Mouse (Mus musculus): Measurements from ENCODE around the gene Olfr811. TPM values are rescaled to one million over a fixed set of nuclear protein-coding genes. Genes with fewer than 3 reads are reported as not detected.

Gene Olfr811
- not detected in 2 replicates for polyA plus RNA-seq (2012; rRNA removed)

DNA sequence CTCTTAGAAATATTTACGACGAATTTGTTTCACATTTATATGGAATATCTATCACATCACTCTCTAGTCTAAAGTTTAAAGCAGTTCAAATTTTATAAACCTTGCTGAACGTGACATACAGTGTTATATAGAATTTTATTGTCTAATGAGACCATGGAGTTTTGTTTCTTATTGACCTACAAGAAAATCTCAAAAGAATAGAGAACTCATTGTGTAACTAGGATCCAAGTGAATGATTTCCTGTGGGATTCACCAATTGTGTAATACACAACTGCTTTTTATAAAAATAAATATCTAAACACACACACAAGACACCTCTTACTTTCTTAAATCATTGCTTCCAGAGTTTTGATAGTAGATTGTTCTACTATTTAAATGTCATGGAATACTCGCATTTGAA lies at the start of gene Olfr811:
Olfr811 (minus strand) TSS at position 101 of the 400 bp plus-strand sequence.

GRCm38 (mm10) chr10:129845994-129846393 lies 41.8 kb upstream of the Olfr811 start, which contains the start of gene Olfr812:
Olfr812 (minus strand) TSS chr10:129846094.

GRCm38 (mm10) chr10:129794817-129795216 lies 9.4 kb downstream of the Olfr811 start, which contains the start of gene Olfr810:
Olfr810 (minus strand) TSS chr10:129794917.

DNA sequence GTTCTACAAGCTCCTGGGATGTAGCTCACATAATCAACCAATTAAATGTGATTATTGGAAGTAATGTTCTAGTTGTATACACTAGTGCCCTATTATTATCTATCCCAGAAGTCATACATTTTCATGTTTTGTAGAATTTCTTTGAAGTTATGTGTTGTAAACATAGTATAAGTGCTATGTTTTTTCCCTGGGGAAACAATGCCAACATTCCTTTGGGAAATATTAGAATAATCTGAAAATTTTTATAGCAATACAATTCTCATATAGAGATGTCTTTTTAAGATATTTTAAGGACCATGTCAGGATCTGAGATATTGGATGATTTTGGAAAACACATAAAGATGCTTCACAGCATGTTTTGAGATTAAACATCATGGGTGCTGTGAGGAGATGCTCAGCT lies 29.9 kb downstream of the Olfr811 start, which contains the start of gene Olfr809:
Olfr809 (plus strand) TSS at position 301 of the 400 bp plus-strand sequence.

GRCm38 (mm10) chr10:129765182-129765581 lies 39.0 kb downstream of the Olfr811 start, which contains the start of gene Olfr808:
Olfr808 (plus strand) TSS chr10:129765482.

DNA sequence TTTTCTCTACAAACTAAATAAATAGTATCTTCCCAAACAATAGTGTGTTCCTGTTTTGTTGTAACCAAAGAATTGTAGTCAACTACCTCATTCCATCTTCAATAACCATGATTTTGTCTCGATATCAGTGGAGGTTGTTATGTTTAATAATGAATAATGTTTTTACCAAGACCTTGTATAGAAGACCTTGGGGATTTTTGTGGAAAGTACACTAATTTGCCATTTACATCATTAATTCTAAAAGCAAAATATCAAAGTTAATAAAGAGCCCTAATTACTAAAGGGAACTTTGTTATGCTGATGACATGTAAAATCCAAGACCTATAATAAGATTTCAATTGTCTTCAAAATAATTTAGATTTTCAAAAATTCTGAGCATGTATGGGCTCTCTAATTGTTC lies 46.5 kb downstream of the Olfr811 start, which contains the start of gene Olfr807:
Olfr807 (minus strand) TSS at position 101 of the 400 bp plus-strand sequence.

Other genes starting within 250 kb of the Olfr811 start
- not detected in 2 replicates for gene Olfr794, start 236.7 kb downstream of the Olfr811 start, polyA plus RNA-seq (2012; rRNA removed)
- not detected in 2 replicates for gene Olfr796, start 191.8 kb downstream of the Olfr811 start, polyA plus RNA-seq (2012; rRNA removed)
- gene Olfr798, start 176.5 kb downstream of the Olfr811 start, polyA plus RNA-seq (2012; rRNA removed): not detected in 2 replicates
- not detected in 2 replicates for gene Olfr799, start 166.9 kb downstream of the Olfr811 start, polyA plus RNA-seq (2012; rRNA removed)
- gene Olfr800, start 146.7 kb downstream of the Olfr811 start, polyA plus RNA-seq (2012; rRNA removed): not detected in 2 replicates
- not detected in 2 replicates for gene Olfr801, start 130.5 kb downstream of the Olfr811 start, polyA plus RNA-seq (2012; rRNA removed)
- gene Olfr802, start 116.2 kb downstream of the Olfr811 start, polyA plus RNA-seq (2012; rRNA removed): not detected in 2 replicates
- not detected in 2 replicates for gene Olfr803, start 110.1 kb downstream of the Olfr811 start, polyA plus RNA-seq (2012; rRNA removed)
- not detected in 2 replicates for gene Olfr804, start 101.2 kb downstream of the Olfr811 start, polyA plus RNA-seq (2012; rRNA removed)
- not detected in 2 replicates for gene Olfr805, start 75.0 kb downstream of the Olfr811 start, polyA plus RNA-seq (2012; rRNA removed)
- gene Olfr806, start 62.5 kb downstream of the Olfr811 start, polyA plus RNA-seq (2012; rRNA removed): not detected in 2 replicates
- not detected in 2 replicates for gene Olfr807, start 46.6 kb downstream of the Olfr811 start, polyA plus RNA-seq (2012; rRNA removed)
- not detected in 2 replicates for gene Olfr808, start 38.9 kb downstream of the Olfr811 start, polyA plus RNA-seq (2012; rRNA removed)
- not detected in 2 replicates for gene Olfr809, start 29.8 kb downstream of the Olfr811 start, polyA plus RNA-seq (2012; rRNA removed)
- gene Olfr810, start 9.5 kb downstream of the Olfr811 start, polyA plus RNA-seq (2012; rRNA removed): not detected in 2 replicates
- not detected in 2 replicates for gene Olfr812, start 41.7 kb upstream of the Olfr811 start, polyA plus RNA-seq (2012; rRNA removed)
- gene Olfr813, start 51.0 kb upstream of the Olfr811 start, polyA plus RNA-seq (2012; rRNA removed): not detected in 2 replicates
- not detected in 2 replicates for gene Olfr814, start 75.5 kb upstream of the Olfr811 start, polyA plus RNA-seq (2012; rRNA removed)
- gene Olfr815, start 101.5 kb upstream of the Olfr811 start, polyA plus RNA-seq (2012; rRNA removed): not detected in 2 replicates
- not detected in 2 replicates for gene Olfr816, start 111.2 kb upstream of the Olfr811 start, polyA plus RNA-seq (2012; rRNA removed)
- gene Olfr818, start 144.7 kb upstream of the Olfr811 start, polyA plus RNA-seq (2012; rRNA removed): not detected in 2 replicates
- not detected in 2 replicates for gene Olfr819, start 162.9 kb upstream of the Olfr811 start, polyA plus RNA-seq (2012; rRNA removed)
- gene Olfr247, start 171.7 kb upstream of the Olfr811 start, polyA plus RNA-seq (2012; rRNA removed): not detected in 2 replicates
- gene Gm10310, start 180.7 kb upstream of the Olfr811 start, polyA plus RNA-seq (2012; rRNA removed): not detected in 2 replicates
- not detected in 2 replicates for gene Olfr820, start 208.2 kb upstream of the Olfr811 start, polyA plus RNA-seq (2012; rRNA removed)
- not detected in 2 replicates for gene Olfr821, start 226.0 kb upstream of the Olfr811 start, polyA plus RNA-seq (2012; rRNA removed)